Mouse (Mus musculus): ENCODE data around the gene Ttc30a1. TPM values are rescaled to one million over a fixed set of nuclear protein-coding genes. Genes with fewer than 3 reads are reported as not detected.

Gene Ttc30a1
- polyA plus RNA-seq, 1 experiment = 3.5 TPM

DNA sequence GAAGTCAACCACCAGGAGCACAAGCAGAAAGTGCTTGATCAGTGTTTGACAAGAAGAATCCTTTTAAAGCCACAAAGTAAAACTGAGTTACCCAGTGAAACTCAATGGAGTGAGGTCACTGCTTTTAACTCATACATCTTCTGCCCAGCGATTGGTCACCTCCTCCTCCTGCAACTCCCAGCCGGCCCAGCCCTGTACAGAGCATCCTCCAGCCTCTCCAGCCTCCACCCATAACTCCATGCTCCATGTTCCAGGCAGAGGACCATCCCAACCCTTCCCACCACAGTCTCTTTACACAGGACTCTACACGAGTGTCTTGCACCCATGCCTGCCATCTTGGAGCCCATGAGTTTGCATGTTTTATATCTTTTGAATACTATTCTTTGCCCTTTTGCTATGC is 32.9 kb upstream of the Ttc30a1 start:
- TF ChIP-seq POLR2A (IDR thresholded peaks at IDR 0.05; ENCODE audit: control insufficient read depth, extremely low read depth, insufficient read depth, low read length, poor library complexity) (no peak), CTCF (IDR thresholded peaks at IDR 0.05; ENCODE audit: borderline replicate concordance, control insufficient read depth, extremely low read depth, insufficient read depth, low read length, poor library complexity) (no peak)
- H3K4me3 ChIP-seq (ENCODE audit: control insufficient read depth, insufficient read depth, low read length) = no peak overlapping the region
- no peaks in the 10 kb centered on the region for H3K4me1 ChIP-seq (replicated peaks; ENCODE audit: control insufficient read depth, insufficient read depth, low read length)
- no peaks in the 10 kb centered on the region for H3K36me3 ChIP-seq (ENCODE audit: control insufficient read depth, insufficient read depth, low read length)
- 96% methylated on average over 3 of the region's 3 CpGs for WGBS
- H3K27me3 ChIP-seq (ENCODE audit: control insufficient read depth, insufficient read depth, low read length) = no peaks in the 10 kb centered on the region
- H3K27ac ChIP-seq (ENCODE audit: control insufficient read depth, insufficient read depth, low read length) = no peak overlapping the region
- no peak for DNase-seq

GRCm38 (mm10) chr2:76006194-76006593 is 24.4 kb upstream of the Ttc30a1 start:
- no peak overlapping the region for H3K27ac ChIP-seq (ENCODE audit: control insufficient read depth, insufficient read depth, low read length)
- H3K27me3 ChIP-seq (ENCODE audit: control insufficient read depth, insufficient read depth, low read length) = no peaks in the 10 kb centered on the region
- TF ChIP-seq CTCF (IDR thresholded peaks at IDR 0.05; ENCODE audit: borderline replicate concordance, control insufficient read depth, extremely low read depth, insufficient read depth, low read length, poor library complexity) (no peak), POLR2A (IDR thresholded peaks at IDR 0.05; ENCODE audit: control insufficient read depth, extremely low read depth, insufficient read depth, low read length, poor library complexity) (no peak)
- no peak for DNase-seq
- H3K4me3 ChIP-seq (ENCODE audit: control insufficient read depth, insufficient read depth, low read length) = no peak overlapping the region
- WGBS = 63% methylated on average over 4 of the region's 4 CpGs
- no peaks in the 10 kb centered on the region for H3K36me3 ChIP-seq (ENCODE audit: control insufficient read depth, insufficient read depth, low read length)
- no peaks in the 10 kb centered on the region for H3K4me1 ChIP-seq (replicated peaks; ENCODE audit: control insufficient read depth, insufficient read depth, low read length)

DNA sequence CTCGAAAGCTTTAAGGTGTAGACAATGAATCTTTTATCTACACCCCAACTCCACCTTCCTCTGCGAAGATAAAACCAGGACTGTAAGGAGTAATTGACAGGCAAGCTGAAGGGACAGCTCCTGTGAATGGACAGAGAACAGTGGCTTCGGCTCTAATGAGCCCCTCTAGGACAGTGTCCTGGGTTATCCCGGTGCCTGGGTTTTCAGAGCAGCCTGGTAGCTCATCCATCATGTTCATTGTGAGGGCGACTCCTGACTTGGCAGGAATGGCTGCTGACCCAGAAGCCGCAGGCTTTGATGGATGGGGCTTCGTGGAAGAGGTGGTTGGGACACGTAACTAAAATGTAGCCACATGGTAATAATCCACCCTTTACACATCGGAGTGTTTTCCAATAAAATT is 21.1 kb upstream of the Ttc30a1 start:
- Histone ChIP-seq H3K4me1 (replicated peaks; ENCODE audit: control insufficient read depth, insufficient read depth, low read length) (no peaks in the 10 kb centered on the region), H3K27ac (ENCODE audit: control insufficient read depth, insufficient read depth, low read length) (no peak overlapping the region), H3K27me3 (ENCODE audit: control insufficient read depth, insufficient read depth, low read length) (no peaks in the 10 kb centered on the region), H3K4me3 (ENCODE audit: control insufficient read depth, insufficient read depth, low read length) (no peak overlapping the region), H3K36me3 (ENCODE audit: control insufficient read depth, insufficient read depth, low read length) (no peaks in the 10 kb centered on the region)
- DNase-seq = no peak
- WGBS = 87% methylated on average over 9 of the region's 9 CpGs
- TF ChIP-seq CTCF (IDR thresholded peaks at IDR 0.05; ENCODE audit: borderline replicate concordance, control insufficient read depth, extremely low read depth, insufficient read depth, low read length, poor library complexity) = no peak

- WGBS = 28% methylated on average over 8 of the region's 8 CpGs
- peak; percentile 68 for DNase-seq
These were observed 19.6 kb upstream of the Ttc30a1 start for GRCm38 (mm10) chr2:76001392-76001791.

DNA sequence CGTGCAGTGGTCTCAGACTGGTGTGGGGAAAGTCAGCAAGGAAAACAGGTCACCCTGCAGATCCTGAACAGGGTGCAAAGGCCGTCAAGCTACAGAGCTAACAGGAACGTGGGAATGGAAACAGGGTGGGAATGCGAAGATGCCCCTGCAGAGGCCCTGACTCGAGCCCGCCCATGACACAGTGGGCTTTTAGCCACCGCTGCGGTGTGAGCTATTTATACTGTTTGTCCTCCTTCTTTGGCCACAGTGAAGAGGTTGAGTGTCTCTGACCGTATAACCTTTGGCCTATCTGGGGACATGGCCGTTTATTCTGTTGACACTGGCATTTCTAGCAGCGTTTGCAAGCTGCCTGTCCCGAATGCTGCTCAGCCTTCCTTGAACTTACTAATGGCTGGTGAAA is 17.9 kb upstream of the Ttc30a1 start:
- no peak overlapping the region for H3K27ac ChIP-seq (ENCODE audit: control insufficient read depth, insufficient read depth, low read length)
- no peaks in the 10 kb centered on the region for H3K36me3 ChIP-seq (ENCODE audit: control insufficient read depth, insufficient read depth, low read length)
- no peaks in the 10 kb centered on the region for H3K4me1 ChIP-seq (replicated peaks; ENCODE audit: control insufficient read depth, insufficient read depth, low read length)
- no peaks in the 10 kb centered on the region for H3K27me3 ChIP-seq (ENCODE audit: control insufficient read depth, insufficient read depth, low read length)
- TF ChIP-seq CTCF (IDR thresholded peaks at IDR 0.05; ENCODE audit: borderline replicate concordance, control insufficient read depth, extremely low read depth, insufficient read depth, low read length, poor library complexity) (no peak), POLR2A (IDR thresholded peaks at IDR 0.05; ENCODE audit: control insufficient read depth, extremely low read depth, insufficient read depth, low read length, poor library complexity) (no peak)
- no peak for DNase-seq
- WGBS = 88% methylated on average over 12 of the region's 12 CpGs
- no peak overlapping the region for H3K4me3 ChIP-seq (ENCODE audit: control insufficient read depth, insufficient read depth, low read length)

More at GRCm38 (mm10) chr2:76001392-76001791, 19.6 kb upstream of the Ttc30a1 start:
- Histone ChIP-seq H3K27ac (ENCODE audit: control insufficient read depth, insufficient read depth, low read length) (no peak overlapping the region), H3K27me3 (ENCODE audit: control insufficient read depth, insufficient read depth, low read length) (no peaks in the 10 kb centered on the region), H3K36me3 (ENCODE audit: control insufficient read depth, insufficient read depth, low read length) (no peaks in the 10 kb centered on the region), H3K4me1 (replicated peaks; ENCODE audit: control insufficient read depth, insufficient read depth, low read length) (no peaks in the 10 kb centered on the region), H3K4me3 (ENCODE audit: control insufficient read depth, insufficient read depth, low read length) (no peak overlapping the region)
- TF ChIP-seq POLR2A (IDR thresholded peaks at IDR 0.05; ENCODE audit: control insufficient read depth, extremely low read depth, insufficient read depth, low read length, poor library complexity) (no peak), CTCF (IDR thresholded peaks at IDR 0.05; ENCODE audit: borderline replicate concordance, control insufficient read depth, extremely low read depth, insufficient read depth, low read length, poor library complexity) (peak; percentile 80; the same call in 1 of the 2 replicates)

GRCm38 (mm10) chr2:75998692-75999091 is 16.9 kb upstream of the Ttc30a1 start:
- TF ChIP-seq CTCF (IDR thresholded peaks at IDR 0.05; ENCODE audit: borderline replicate concordance, control insufficient read depth, extremely low read depth, insufficient read depth, low read length, poor library complexity) = no peak
- H3K27ac ChIP-seq (ENCODE audit: control insufficient read depth, insufficient read depth, low read length) = no peak overlapping the region
- no peak overlapping the region for H3K4me3 ChIP-seq (ENCODE audit: control insufficient read depth, insufficient read depth, low read length)
- no peak for DNase-seq
- H3K4me1 ChIP-seq (replicated peaks; ENCODE audit: control insufficient read depth, insufficient read depth, low read length) = no peaks in the 10 kb centered on the region
- no peaks in the 10 kb centered on the region for H3K36me3 ChIP-seq (ENCODE audit: control insufficient read depth, insufficient read depth, low read length)
- H3K27me3 ChIP-seq (ENCODE audit: control insufficient read depth, insufficient read depth, low read length) = no peaks in the 10 kb centered on the region
- 85% methylated on average over 8 of the region's 8 CpGs for WGBS

DNA sequence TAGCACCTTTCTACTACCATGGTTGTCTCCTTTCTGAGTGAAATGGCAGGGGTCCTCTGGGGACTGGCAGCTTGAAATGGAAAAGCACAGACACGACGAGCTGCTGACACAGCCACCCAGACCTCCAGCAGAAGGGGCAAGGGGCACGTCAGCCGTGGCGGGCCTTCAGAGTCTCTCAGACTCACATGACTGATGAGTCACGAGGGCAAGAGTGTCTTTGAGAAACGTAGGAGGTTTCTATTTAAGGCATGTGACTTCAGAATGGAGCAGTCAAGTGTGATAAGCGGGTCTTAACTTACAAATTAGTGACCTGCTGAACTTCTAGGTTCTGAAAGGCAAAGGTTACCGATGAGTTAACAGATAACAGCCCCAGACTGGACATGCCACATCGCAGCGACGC is 16.0 kb upstream of the Ttc30a1 start:
- Histone ChIP-seq H3K27me3 (ENCODE audit: control insufficient read depth, insufficient read depth, low read length) (no peaks in the 10 kb centered on the region), H3K36me3 (ENCODE audit: control insufficient read depth, insufficient read depth, low read length) (no peaks in the 10 kb centered on the region), H3K4me1 (replicated peaks; ENCODE audit: control insufficient read depth, insufficient read depth, low read length) (no peaks in the 10 kb centered on the region), H3K27ac (ENCODE audit: control insufficient read depth, insufficient read depth, low read length) (no peak overlapping the region), H3K4me3 (ENCODE audit: control insufficient read depth, insufficient read depth, low read length) (no peak overlapping the region)
- TF ChIP-seq POLR2A (IDR thresholded peaks at IDR 0.05; ENCODE audit: control insufficient read depth, extremely low read depth, insufficient read depth, low read length, poor library complexity) = no peak
- no peak for TF ChIP-seq CTCF (IDR thresholded peaks at IDR 0.05; ENCODE audit: borderline replicate concordance, control insufficient read depth, extremely low read depth, insufficient read depth, low read length, poor library complexity)
- DNase-seq = no peak
- whole genome bisulfite sequencing = 76% methylated on average over 12 of the region's 12 CpGs
